Mouse (Mus musculus): Measurements from ENCODE around the gene L3mbtl4.

DNA sequence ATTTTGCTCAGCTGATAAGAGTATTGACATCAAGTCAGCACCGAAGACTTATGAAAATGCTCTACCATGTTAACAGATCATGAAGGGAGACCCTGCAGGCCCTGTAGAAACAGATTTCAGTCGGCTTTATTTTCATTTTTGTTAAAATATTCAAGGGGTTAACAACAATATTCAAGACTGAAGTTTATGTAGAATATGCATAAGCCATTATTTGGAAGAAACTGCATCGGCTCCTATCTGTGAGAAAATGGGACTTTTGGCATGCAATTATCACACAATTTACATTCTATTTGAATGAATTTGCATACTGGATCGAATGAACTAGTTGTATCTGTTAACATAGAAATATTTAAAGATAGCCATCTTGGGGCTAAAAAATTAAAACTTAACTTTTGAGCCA is 318.0 kb downstream of the L3mbtl4 start:
- no peak for TF ChIP-seq POLR2A (IDR thresholded peaks at IDR 0.05; ENCODE audit: low read depth, low read length)
- no peak for TF ChIP-seq CTCF (IDR thresholded peaks at IDR 0.05; ENCODE audit: borderline replicate concordance, insufficient read depth, low read length)

All from embryonic fibroblast, embryonic 13.5 days (primary cell).